Mouse (Mus musculus) E14TG2a.4 (cell line): ENCODE measurements around the gene Pou5f1.

Source experiments
- CTCF ChIP-seq: conservative IDR thresholded peaks from 2 replicates; pipeline ENCODE4 v1.5.1; 2014; ENCODE audit warnings: low read length
- NANOG ChIP-seq: IDR thresholded peaks from 2 replicates; pipeline ENCODE4 v1.6.1; 2014; ENCODE audit warnings: borderline replicate concordance, low read length, mixed read lengths

DNA sequence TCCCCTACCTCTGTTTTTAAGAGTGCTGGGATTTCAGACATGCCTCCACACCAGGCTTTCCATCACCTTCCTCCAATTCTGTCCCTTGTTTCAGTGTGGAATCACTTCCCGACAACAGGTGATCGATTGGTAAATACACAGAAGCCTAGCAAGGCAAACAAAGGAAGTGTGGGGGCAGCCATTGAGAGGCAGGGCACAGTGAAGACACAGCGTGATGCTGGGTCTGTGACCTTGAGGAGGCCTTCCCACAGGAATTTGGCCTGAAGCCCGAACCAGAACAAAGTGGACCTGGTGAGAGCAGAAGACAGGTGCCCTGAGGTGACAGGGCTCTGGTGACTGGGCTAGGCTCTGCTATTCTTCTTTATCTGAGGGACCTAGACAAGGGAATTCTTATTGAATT, 20.1 kb upstream of the Pou5f1 start:
- TF ChIP-seq CTCF (no peak), NANOG (peak; percentile 44; the same call in 1 of the 2 replicates)
